In the genomic region with DNA sequence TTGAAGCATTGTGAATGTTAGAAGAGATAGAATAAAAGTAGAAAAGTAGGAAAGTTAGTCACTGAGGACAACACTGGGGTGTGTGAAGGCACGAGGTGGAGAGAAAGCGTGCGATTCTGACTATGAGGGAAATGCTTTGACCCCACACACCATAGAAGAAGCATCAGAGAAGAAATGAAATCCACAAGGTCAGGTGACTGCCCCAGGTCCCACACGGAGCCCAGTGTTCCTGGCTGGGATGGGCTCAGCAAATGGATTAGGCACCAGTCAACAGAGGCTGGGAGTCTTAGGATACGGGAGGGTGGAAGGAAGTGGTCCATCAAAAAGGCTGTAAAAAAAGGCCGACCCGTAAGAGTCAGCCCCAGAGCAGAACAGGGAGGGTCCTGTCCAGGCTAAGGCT, we compare ENCODE assay signal across 11 mouse cellular contexts. TPM values are rescaled to one million over a fixed set of nuclear protein-coding genes. Genes with fewer than 3 reads are reported as not detected.
DNase-seq lines count a peak whose midpoint lies in the region; ATAC-seq and TF ChIP-seq lines count a peak whose summit lies in the region.
"Had no signal": no experiment of that assay in that cellular context is flagged by ENCODE, and none has a peak within 500 bp of the region (broad histone marks: within the 10 kb centered on the region; RNA-seq: fewer than 3 reads in every experiment).

No protein-coding gene starts in this region.

- ATAC-seq in heart, embryonic 16.5 days (replicated peaks; ENCODE audit: extremely low read depth, insufficient read depth, low FRiP score): no peak
- ATAC-seq in heart, embryonic 11.5 days (replicated peaks; ENCODE audit: insufficient number of reproducible peaks, low FRiP score, low TSS enrichment): no peak
- no peak for ATAC-seq in CD4-positive, CD25-positive, alpha-beta regulatory T cell, adult 4 months

- peaks cover 71% of the 10 kb centered on the region for H3K79me2 ChIP-seq in CH12.LX (replicated peaks; ENCODE audit: control insufficient read depth, extremely low read depth, insufficient read depth, poor library complexity, severe bottlenecking)

- H3K4me1 ChIP-seq in heart, embryonic 16.5 days (ENCODE audit: control insufficient read depth, insufficient read depth, low read length): peaks cover 12% of the 10 kb centered on the region
- peaks cover 15% of the 10 kb centered on the region for H3K4me1 ChIP-seq in heart, embryonic 11.5 days (ENCODE audit: control insufficient read depth, insufficient read depth, low read length)
- peaks cover 26% of the 10 kb centered on the region for H3K4me1 ChIP-seq in lung, adult 2 months (ENCODE audit: control insufficient read depth, insufficient read depth, low read length)
- H3K4me1 ChIP-seq in CH12.LX (ENCODE audit: control insufficient read depth in 1 of 2, insufficient read depth in 2 of 2): peaks cover 35 to 93% of the 10 kb centered on the region in 2 experiments
- peaks cover 24% of the 10 kb centered on the region for H3K4me1 ChIP-seq in limb, embryonic 10.5 days

- in situ Hi-C loops in CH12.LX (cut with MboI; ENCODE audit: low pct_ligation_motif_present, low pct_unique_long_range_greater_than_20kb, low sequenced_read_pairs): loop anchor here (5.0 kb wide), 1 partner anchor 37 kb away; no protein-coding TSS in a partner anchor

- TF ChIP-seq RAD21 in CH12.LX (IDR thresholded peaks at IDR 0.05; ENCODE audit: low read depth, low read length): no peak

- TF ChIP-seq EP300 in CH12.LX (IDR thresholded peaks at IDR 0.05; ENCODE audit: low read length): no peak

- 74% methylated on average over 7 of the region's 7 CpGs for WGBS in heart, embryonic 16.5 days
- 73% methylated on average over 7 of the region's 7 CpGs for WGBS in heart, embryonic 11.5 days (ENCODE audit: insufficient replicate concordance)
- 55% methylated on average over 7 of the region's 7 CpGs for WGBS in lung, adult 2 months
- 68% methylated on average over 7 of the region's 7 CpGs for WGBS in limb, embryonic 10.5 days

- H3K27me3 ChIP-seq in heart, embryonic 16.5 days (ENCODE audit: control insufficient read depth, insufficient read depth, low read length): no peaks in the 10 kb centered on the region
- H3K27me3 ChIP-seq in heart, embryonic 11.5 days (ENCODE audit: control insufficient read depth, insufficient read depth, low read length): no peaks in the 10 kb centered on the region
- H3K27me3 ChIP-seq in CH12.LX (replicated peaks): no peaks in the 10 kb centered on the region
- H3K27me3 ChIP-seq in limb, embryonic 10.5 days (ENCODE audit: low read depth, poor library complexity, severe bottlenecking): no peaks in the 10 kb centered on the region

- H3K9ac ChIP-seq in heart, embryonic 16.5 days (ENCODE audit: low read length): peak overlapping the region; percentile 6; the same call in 1 of the 2 replicates
- no peak overlapping the region for H3K9ac ChIP-seq in heart, embryonic 11.5 days (ENCODE audit: low read depth, low read length)
- peak overlapping the region; percentile 91 for H3K9ac ChIP-seq in CH12.LX (ENCODE audit: insufficient read depth, low read depth)

- H3K4me2 ChIP-seq in heart, embryonic 16.5 days (ENCODE audit: low read depth, low read length): peak overlapping the region; percentile 41
- no peak overlapping the region for H3K4me2 ChIP-seq in heart, embryonic 11.5 days
- peak overlapping the region; percentile 96 for H3K4me2 ChIP-seq in CH12.LX (ENCODE audit: insufficient read depth, low read depth, poor library complexity, severe bottlenecking)

- H3K27ac ChIP-seq in heart, embryonic 16.5 days (ENCODE audit: low read length): peak overlapping the region; percentile 72
- no peak overlapping the region for H3K27ac ChIP-seq in heart, embryonic 11.5 days (ENCODE audit: low read depth, low read length)
- H3K27ac ChIP-seq in CH12.LX (ENCODE audit: insufficient read depth, low read depth): peak overlapping the region; percentile 99
- peak overlapping the region; percentile 36; the same call in 1 of the 2 replicates for H3K27ac ChIP-seq in limb, embryonic 10.5 days
- H3K27ac ChIP-seq: forebrain, embryonic 10.5 days had no signal

- dilution Hi-C loops in CH12.LX (cut with MboI; ENCODE audit: extremely low pct_ligation_motif_present, extremely low pct_unique_long_range_greater_than_20kb, low sequenced_read_pairs): no loop called here

- no peak for DNase-seq in lung, adult 2 months
- DNase-seq in lung, postnatal 25 days (ENCODE audit: low spot score): no peak
- no peak for DNase-seq in CH12.LX (ENCODE audit: extremely low read depth)
- DNase-seq in limb, embryonic 10.5 days (ENCODE audit: low spot score): no peak
- no peak for DNase-seq in right cerebral cortex, postnatal 36 days (ENCODE audit: low spot score in 2 of 2)
- DNase-seq: gastrocnemius, postnatal 14 days; retina, postnatal 1 day had no signal

- TF ChIP-seq POLR2A in lung, adult 2 months (IDR thresholded peaks at IDR 0.05; ENCODE audit: borderline replicate concordance, extremely low read depth, low read depth, low read length): no peak
- no peak for TF ChIP-seq POLR2A in CH12.LX (IDR thresholded peaks at IDR 0.05; ENCODE audit: low read depth, low read length)

- H3K9me3 ChIP-seq in heart, embryonic 16.5 days (replicated peaks; ENCODE audit: control insufficient read depth, low read length): no peaks in the 10 kb centered on the region
- H3K9me3 ChIP-seq in heart, embryonic 11.5 days (replicated peaks; ENCODE audit: control insufficient read depth, low read length): no peaks in the 10 kb centered on the region
- no peaks in the 10 kb centered on the region for H3K9me3 ChIP-seq in CH12.LX (replicated peaks; ENCODE audit: low read length)
- H3K9me3 ChIP-seq in limb, embryonic 10.5 days (replicated peaks): no peaks in the 10 kb centered on the region
- H3K9me3 ChIP-seq: forebrain, embryonic 10.5 days had no signal

- H3K36me3 ChIP-seq in heart, embryonic 16.5 days (ENCODE audit: control insufficient read depth, insufficient read depth): no peaks in the 10 kb centered on the region
- no peaks in the 10 kb centered on the region for H3K36me3 ChIP-seq in heart, embryonic 11.5 days (ENCODE audit: control insufficient read depth, insufficient read depth, low read length)
- peaks cover 9 to 54% of the 10 kb centered on the region in 2 experiments for H3K36me3 ChIP-seq in CH12.LX (replicated peaks in 1 of 2; ENCODE audit: control insufficient read depth in 1 of 2, insufficient read depth in 1 of 2, low read length in 1 of 2)
- H3K36me3 ChIP-seq in limb, embryonic 10.5 days: no peaks in the 10 kb centered on the region

- TF ChIP-seq CTCF in lung, adult 2 months (IDR thresholded peaks at IDR 0.05; ENCODE audit: insufficient read depth, low read length): no peak
- TF ChIP-seq CTCF in CH12.LX (conservative IDR thresholded peaks at IDR 0.05 in 1 of 2, IDR thresholded peaks at IDR 0.05 in 1 of 2; ENCODE audit: low read depth in 2 of 2, low read length in 2 of 2): no peak

- peak overlapping the region; percentile 21; the same call in 1 of the 2 replicates for H3K4me3 ChIP-seq in heart, embryonic 16.5 days (ENCODE audit: low read length)
- H3K4me3 ChIP-seq in heart, embryonic 11.5 days (ENCODE audit: low read depth, low read length): no peak overlapping the region
- peak overlapping the region; percentile 2 for H3K4me3 ChIP-seq in lung, adult 2 months (replicated peaks; ENCODE audit: extremely low read depth, low read depth, low read length)
- peak overlapping the region; percentile 49 to 53 (median 51) for H3K4me3 ChIP-seq in CH12.LX (replicated peaks in 1 of 3; ENCODE audit: low read depth in 2 of 3, low read length in 2 of 3, poor library complexity in 1 of 3)
- no peak overlapping the region for H3K4me3 ChIP-seq in limb, embryonic 10.5 days
- H3K4me3 ChIP-seq: forebrain, embryonic 10.5 days had no signal

TF ChIP-seq in CH12.LX, 34 proteins besides CTCF, POLR2A, EP300 and RAD21:
- peak; percentile 26; the same call in 1 of the 2 replicates for TF ChIP-seq USF1 (IDR thresholded peaks at IDR 0.05; ENCODE audit: low read depth, low read length)
- no peak for TF ChIP-seq MAZ (IDR thresholded peaks at IDR 0.05; ENCODE audit: low read depth, low read length)
- peak; percentile 72 for TF ChIP-seq BHLHE40 (IDR thresholded peaks at IDR 0.05; ENCODE audit: low read depth, low read length)

RNA-seq across cellular contexts. Expression of a gene that starts 9.6 kb away (rescaled TPM):
- polyA plus RNA-seq in heart, embryonic 16.5 days (2015; fragmentation: Nextera tagmentation; extraction: Ambion mirVana): 10.6 and 12.5 TPM in 2 replicates
- polyA plus RNA-seq in heart, embryonic 11.5 days (2014; fragmentation: Nextera tagmentation; extraction: Ambion mirVana): 3.1 and 3.9 TPM in 2 replicates
- polyA plus RNA-seq in lung, adult 2 months (2012; rRNA removed): 26.6 and 27.1 TPM in 2 replicates
- total RNA-seq in CH12.LX (2012; rRNA removed): 44.4 and 45.3 TPM in 2 replicates
- 30.2 and 33.8 TPM in 2 replicates for total RNA-seq in CH12.LX (2014; rRNA removed)
- polyA plus RNA-seq in CH12.LX (2012; ENCODE audit: insufficient read length, low read depth): 60.4 and 61.5 TPM in 2 replicates
- 5.5 and 5.9 TPM in 2 replicates for polyA plus RNA-seq in limb, embryonic 10.5 days (2016; fragmentation: Nextera tagmentation; extraction: Ambion mirVana)
- polyA plus RNA-seq in CD4-positive, CD25-positive, alpha-beta regulatory T cell, adult 4 months (2017; shearing (Covaris generic)): 100 to 1,000 TPM in 1 of 2 experiments, 10 to 100 TPM in 1; 67.6 to 113 TPM

Comparison
In these comparisons a context has a peak if more than half of its experiments do, and no peak if none do; other contexts are left out.
1. H3K4me3 ChIP-seq: peak in heart, embryonic 16.5 days (single experiment), lung, adult 2 months (single experiment) and CH12.LX (3 of 3); none in heart, embryonic 11.5 days (single experiment) and limb, embryonic 10.5 days (single experiment).